In genomic region chrX:152368397-152369273, GRCm38 (mm10) we compare ENCODE assay signal across 8 mouse cellular contexts. TPM values are rescaled to one million over a fixed set of nuclear protein-coding genes. Genes with fewer than 3 reads are reported as not detected.
DNase-seq lines count a peak whose midpoint lies in the region; ATAC-seq and TF ChIP-seq lines count a peak whose summit lies in the region.

Gene Gpr173 (minus strand): TSS chrX:152368704.

- no peaks in the 10 kb centered on the region for H3K9me3 ChIP-seq in hindbrain, postnatal 0 days (ENCODE audit: low read length)

- H3K27ac ChIP-seq in hindbrain, postnatal 0 days: peak within 1 kb of the TSS; percentile 87

- DNase-seq in adipocyte (ENCODE audit: low spot score): peak; percentile 34
- DNase-seq in embryo, embryonic 10 days (ENCODE audit: low spot score): peak; percentile 71
- peak; percentile 40 for DNase-seq in gastrocnemius, postnatal 10 days
- peak; percentile 75 for DNase-seq in hindbrain, postnatal 0 days (ENCODE audit: low spot score)
- peak; percentile 25 to 50 for DNase-seq in left cerebral cortex, adult 9 months (ENCODE audit: low spot score in 2 of 2)
- DNase-seq in mesoderm, embryonic 11.5 days (ENCODE audit: low read depth, low spot score): peak; percentile 70
- peak; percentile 66 for DNase-seq in right cerebral cortex, postnatal 4 days
- no peak for DNase-seq in T-cell, adult 2 months (ENCODE audit: low spot score)

- peak within 1 kb of the TSS; percentile 61 for H3K9ac ChIP-seq in hindbrain, postnatal 0 days (replicated peaks; ENCODE audit: low read length)

- peaks cover 2% of the 10 kb centered on the region; the same call in 1 of the 2 replicates for H3K27me3 ChIP-seq in hindbrain, postnatal 0 days (ENCODE audit: insufficient read depth, low read length)

- peak within 1 kb of the TSS; percentile 53 for H3K4me2 ChIP-seq in hindbrain, postnatal 0 days (ENCODE audit: low read depth, low read length)

- TF ChIP-seq CTCF in hindbrain, postnatal 0 days (IDR thresholded peaks at IDR 0.05; ENCODE audit: low read depth): no peak

- peak; percentile 97 for ATAC-seq in hindbrain, postnatal 0 days

- no peaks in the 10 kb centered on the region for H3K4me1 ChIP-seq in hindbrain, postnatal 0 days (ENCODE audit: insufficient read depth, low read length)

- H3K4me3 ChIP-seq in hindbrain, postnatal 0 days (ENCODE audit: low read length): peak within 1 kb of the TSS; percentile 53

- 23% methylated on average over 21 of the region's 24 CpGs for WGBS in hindbrain, postnatal 0 days

- H3K36me3 ChIP-seq in hindbrain, postnatal 0 days (ENCODE audit: insufficient read depth, low read length): no peaks in the 10 kb centered on the region

RNA-seq across cellular contexts. Expression of gene Gpr173, which starts in this region (rescaled TPM):
- 1 to 10 TPM; 2.2 to 3.3 TPM for total RNA-seq in gastrocnemius, postnatal 10 days (2021)
- 28.6 and 30.1 TPM in 2 replicates for total RNA-seq in hindbrain, postnatal 0 days (2014; rRNA removed)
- 5.4 and 6.8 TPM in 2 replicates for polyA plus RNA-seq in hindbrain, postnatal 0 days (2015; fragmentation: Nextera tagmentation; extraction: Ambion mirVana)
